Mouse (Mus musculus): ENCODE results near the gene Pi4ka.

Pi4ka gene

DNA sequence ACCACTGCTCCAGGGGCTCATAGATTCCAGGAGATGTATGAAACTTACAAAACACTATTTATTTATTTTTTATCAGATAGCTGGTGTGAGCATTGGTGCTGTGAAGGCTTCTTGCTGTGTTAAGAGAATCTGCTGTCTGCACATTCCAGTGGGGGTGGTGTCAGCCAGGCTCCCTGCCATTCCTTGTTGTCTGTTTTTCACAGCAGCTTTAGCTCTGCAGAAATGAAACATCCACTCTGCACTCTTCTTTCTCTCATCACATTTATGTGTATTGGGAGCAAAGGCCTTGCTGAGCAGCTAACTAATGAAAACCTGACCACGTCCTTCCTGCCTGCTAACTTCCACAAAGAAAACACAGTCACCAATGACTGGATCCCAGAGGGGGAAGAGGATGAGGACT, 70.0 kb downstream of the Pi4ka start:
- DNase-seq (ENCODE audit: low read depth, low spot score), result no peak

DNA sequence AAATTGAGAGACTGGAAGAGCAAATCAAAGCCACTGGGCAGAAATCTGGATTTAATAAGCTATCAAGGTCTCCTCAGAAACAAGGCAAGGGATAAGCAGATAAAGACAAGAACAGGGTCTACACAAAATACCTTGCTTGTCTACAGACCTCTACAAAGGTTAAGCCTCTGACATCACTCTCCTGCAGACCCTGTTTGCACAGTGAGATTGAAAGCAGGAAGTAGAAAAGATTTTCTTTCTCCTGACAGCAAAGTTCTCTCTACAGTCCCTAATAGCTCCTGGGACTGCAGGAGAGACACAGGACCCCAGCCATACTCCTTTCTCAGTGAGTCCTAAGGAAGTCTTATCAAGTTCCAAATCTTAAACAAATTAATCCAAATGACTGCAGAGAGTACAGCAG, 71.5 kb downstream of the Pi4ka start:
- no peak for DNase-seq (ENCODE audit: low read depth, low spot score)

DNA sequence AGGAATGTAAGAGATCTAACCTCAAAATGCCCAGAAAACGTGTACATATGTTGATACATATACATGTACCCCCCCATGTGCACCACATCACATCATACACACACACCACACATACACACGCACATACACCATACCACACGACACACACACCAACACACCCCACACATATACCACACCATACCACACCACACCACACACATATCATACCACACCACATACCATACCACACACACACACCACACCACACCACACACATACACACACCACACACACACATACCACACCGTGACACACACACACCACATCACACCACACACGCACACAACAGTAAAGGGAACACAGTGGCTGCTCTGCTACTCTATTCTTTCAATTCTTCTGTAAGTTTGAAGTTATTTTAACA, 74.3 kb downstream of the Pi4ka start:
- no peak for DNase-seq (ENCODE audit: low read depth, low spot score)

DNA sequence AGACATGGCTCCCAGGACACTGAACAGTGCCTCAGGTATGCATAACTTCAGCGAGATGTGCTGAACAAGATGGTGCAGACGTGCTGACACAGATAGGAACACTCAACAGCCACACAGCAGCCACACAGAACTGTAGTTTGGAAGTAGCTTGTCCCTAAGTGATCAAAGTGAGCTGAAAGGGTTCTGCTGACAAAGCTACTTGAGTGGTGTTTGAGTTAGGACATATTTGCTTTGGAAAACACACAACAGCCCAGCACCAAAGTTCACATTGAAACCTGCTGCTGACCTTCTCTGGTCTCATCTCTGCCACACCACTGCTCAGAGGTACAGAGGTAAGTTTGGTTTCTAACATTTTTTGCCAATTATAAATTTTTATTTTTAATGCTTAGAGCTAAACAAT, 75.0 kb downstream of the Pi4ka start, which contains the start of gene Serpind1:
Gene Serpind1 (plus strand): TSS at position 256 of the 400 bp plus-strand sequence.
- no peak for DNase-seq (ENCODE audit: low read depth, low spot score)

DNA sequence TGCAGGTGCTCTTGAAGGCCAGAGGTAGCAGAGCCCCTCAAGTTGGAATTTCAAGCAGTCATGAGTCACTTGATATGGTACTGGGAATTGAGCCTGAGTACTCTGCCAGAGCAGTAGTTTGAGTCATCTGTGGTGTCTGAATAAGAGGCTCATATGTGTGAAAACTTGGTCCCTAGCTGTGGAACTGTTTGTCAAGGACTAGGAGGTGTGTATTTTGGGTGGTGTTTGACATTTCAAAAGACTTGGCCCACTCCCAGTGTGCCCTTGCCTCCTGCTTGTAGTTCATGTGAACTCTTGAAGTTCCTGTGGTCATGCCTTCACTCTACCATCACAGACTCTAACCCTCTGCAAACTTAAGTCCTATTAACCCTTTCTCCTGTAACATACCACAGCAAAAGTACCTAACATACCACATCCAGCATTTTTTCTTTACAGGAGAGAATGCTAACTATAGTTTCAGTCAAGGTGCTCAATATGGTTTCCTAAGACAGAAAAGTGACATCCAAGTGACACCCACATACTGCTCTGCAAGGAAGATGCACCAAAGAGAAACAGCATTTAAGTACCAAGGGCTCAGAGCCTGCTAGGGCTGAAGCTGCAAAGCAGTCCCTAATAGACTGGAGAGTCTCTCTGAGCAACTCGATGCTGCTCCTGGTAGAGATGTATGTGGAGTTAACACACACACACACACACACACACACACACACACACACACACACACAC, 76.1 kb downstream of the Pi4ka start:
- DNase-seq (ENCODE audit: low read depth, low spot score), result no peak

DNA sequence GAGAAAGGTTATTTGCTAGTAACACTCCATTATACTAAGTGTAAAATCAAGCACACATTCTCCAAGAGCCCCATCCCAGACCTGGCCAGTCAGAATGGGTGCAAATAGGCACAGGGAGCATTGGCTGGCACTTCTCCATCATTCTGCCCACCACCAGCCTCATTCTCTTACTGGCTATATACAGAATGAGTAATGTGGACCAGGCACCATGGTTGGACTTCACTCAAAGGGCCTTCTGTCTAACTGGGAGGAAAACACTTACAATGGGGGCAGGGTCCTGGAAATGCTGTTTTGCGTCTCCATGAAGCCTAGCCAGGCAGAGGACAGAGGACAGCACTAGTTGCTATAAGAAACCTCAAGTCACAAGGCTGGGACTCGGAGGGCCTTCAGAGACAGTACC, 80.0 kb downstream of the Pi4ka start:
- no peak for DNase-seq (ENCODE audit: low read depth, low spot score)

DNA sequence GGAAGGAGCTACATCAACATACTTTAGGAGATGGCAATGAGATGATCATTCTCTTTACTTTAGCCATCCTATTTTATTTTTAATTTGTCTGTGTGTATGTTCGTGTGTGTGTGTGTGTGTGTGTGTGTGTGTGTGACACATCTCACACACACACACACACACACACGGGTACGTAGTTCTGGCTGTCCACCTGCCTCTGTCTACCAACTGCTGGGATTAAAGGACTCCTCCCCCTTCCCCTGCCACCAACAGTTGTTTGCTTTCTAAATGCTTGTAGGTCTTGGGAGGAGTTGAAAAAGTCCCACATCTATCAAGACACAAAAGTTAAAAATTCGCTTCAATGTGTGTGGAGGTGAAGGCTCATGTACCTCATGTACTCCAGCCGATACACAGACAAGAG, 81.4 kb downstream of the Pi4ka start:
- no peak for DNase-seq (ENCODE audit: low read depth, low spot score)

DNA sequence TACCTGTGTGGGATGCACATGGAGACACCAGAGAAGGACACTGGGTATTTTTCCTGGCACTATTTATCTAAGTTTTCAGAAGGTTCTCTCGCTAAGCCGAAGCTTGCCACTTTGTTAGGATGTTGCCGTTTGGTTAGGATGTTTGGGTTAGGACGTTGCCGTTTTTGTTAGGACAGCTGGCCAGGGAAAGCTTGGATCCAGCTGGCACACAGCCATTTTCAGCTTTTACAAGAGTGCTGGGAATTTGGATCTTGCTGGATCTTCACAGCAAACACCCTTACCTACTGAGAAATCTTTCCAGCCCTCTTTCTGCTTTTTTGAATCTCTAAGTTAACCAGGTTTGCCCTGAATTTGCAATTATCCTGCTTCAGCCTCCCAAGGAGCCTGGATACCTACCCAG, 84.6 kb downstream of the Pi4ka start:
- no peak for DNase-seq (ENCODE audit: low read depth, low spot score)

DNA sequence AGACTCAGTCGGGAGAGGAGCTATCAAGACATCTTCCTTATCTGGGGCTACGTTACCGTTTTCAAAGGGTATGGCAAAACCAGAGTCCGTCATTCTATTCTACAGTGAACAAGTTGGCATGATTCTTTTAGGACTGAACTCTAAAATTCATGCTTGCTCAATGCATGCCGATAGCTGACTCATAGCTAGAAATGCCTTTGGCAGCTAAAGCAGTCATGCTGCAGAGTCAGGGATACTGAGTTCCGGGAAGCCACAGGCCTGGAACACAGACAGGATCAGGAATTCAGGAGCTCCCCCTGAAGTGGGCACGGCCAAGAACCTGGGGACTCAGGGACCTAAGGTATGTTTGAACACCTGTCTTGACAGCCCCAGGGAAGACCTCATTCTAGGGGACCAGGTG, 89.6 kb downstream of the Pi4ka start:
- no peak for DNase-seq (ENCODE audit: low read depth, low spot score)

DNA sequence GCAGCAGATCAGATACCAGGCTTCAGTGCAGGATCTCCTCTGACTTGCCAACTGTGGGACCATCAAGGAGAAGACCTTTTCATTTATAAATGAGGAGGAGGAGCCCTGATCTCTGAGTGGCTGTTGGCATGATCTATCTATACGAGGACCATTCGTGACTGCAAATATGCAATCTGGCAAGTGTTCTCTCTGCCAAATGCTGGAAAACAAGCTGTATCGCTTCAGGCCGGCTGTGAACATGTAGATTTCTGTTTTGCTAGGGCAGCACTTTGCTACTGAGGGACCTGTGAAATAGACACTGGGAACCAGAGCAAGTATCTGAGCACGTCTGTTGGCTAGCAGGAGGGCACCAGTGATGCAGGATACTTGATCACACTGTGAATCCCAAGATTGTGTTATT, 93.6 kb downstream of the Pi4ka start:
- DNase-seq (ENCODE audit: low read depth, low spot score), result no peak

DNA sequence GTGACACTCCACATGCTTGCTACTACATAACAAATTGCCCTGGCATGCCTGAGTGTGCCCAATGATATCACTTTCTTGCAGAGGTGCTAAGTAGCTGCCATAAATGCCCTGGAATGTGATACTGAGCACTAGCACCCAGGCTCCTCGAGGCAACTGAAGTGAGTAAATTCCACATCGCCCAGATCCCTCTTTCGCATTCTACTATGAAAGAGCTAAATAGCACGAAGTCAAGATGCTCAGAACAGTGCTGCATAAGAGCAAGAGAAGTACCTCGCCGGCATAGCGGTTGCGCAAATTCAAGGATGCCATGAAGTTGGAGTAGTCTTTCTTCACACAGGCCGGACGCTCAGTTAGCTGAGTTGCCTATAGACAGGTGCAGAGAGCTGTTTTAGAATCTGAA, 97.1 kb downstream of the Pi4ka start:
- DNase-seq (ENCODE audit: low read depth, low spot score), result no peak

DNA sequence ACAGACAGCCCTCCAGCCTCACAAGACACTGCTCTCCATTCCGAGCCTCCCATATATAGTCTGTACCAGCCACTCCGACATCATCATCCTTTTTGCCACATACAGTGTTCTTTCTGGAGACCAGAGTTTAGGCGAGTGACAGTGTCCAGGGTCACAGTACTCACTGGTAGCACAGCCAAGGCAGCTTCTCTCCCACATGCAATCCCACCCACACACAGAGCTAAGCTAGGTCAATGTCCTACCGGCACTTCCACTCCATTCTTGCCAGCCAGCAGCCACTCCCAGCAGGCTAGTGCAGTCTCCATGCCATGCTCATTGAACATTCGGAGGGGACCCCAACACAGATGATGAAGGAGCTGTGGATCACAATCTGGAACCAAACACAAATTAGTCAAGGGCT, 98.7 kb downstream of the Pi4ka start:
- DNase-seq (ENCODE audit: low read depth, low spot score), result no peak

DNA sequence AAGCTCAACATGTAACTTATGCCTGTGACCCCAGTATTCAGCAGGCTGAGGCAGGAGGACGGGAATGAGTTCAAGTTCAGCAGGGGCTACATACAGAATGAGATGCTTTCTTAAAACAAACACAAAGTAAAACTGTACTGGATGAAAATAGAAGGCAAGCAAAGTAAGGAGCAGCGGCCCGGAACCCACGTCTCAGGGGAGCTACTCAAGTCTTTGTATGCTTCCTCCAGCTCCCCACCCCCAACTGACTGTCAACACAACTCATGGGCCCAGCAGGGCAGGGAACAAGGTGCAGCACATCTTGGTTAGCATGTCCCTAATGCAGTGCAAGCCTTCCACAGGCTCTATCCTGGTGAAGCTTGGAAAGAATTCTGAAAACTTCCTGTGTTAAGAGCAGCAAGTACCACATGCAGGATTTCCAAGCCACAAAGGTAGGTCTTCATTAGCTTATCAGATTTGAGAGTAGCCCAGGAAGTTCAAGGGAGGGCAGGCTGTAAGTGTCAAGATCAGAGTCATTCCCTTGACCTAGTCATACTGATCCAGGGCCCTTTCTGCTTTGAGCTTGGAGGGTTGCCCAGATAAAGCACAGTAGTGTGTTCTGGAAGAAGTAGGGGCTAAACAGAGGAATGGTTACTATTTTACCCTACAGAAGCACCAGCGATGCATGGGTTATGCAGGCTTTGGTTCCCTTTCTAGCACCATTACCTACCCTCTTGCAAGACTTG, 102.4 kb downstream of the Pi4ka start:
- DNase-seq (ENCODE audit: low read depth, low spot score), result no peak

DNA sequence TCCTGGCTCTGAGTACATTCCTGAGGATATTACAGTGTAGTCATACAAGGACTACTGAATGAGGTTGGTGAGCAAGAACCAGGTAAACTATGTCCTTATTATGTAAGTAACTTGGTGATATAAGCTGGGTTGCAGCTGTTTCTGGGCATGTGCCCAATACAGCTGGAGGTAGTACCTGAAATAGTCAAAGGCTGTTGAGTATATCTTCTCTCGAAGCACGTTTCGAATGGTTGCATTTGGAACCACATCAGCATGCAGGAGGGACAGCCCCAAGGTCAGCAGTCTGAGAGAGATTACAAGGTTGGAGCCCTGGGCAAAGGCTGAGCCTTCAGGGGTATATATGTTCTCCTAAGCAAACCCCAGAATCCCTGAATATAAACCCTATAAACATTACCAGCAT, 105.3 kb downstream of the Pi4ka start:
- no peak for DNase-seq (ENCODE audit: low read depth, low spot score)

DNA sequence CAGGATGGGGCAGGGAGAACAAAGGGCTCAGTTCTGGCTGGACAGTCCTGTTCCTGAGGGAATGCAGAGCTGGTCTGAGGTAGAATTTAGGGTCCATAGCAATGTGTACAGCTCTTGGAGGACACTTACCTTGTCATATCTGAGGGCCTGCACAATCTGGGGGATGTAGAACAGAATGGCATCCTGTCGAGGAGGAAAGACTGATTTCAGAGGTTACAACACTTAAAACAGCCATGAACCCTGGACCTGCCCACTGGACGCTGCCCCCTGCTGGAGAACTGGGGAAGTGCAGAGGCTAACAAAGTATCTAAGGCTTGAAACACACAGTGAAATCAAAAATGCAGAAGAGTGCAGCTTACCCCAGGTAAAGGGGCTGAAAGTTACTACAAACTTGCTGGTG, 113.4 kb downstream of the Pi4ka start:
- DNase-seq (ENCODE audit: low read depth, low spot score), result peak; percentile 80

DNA sequence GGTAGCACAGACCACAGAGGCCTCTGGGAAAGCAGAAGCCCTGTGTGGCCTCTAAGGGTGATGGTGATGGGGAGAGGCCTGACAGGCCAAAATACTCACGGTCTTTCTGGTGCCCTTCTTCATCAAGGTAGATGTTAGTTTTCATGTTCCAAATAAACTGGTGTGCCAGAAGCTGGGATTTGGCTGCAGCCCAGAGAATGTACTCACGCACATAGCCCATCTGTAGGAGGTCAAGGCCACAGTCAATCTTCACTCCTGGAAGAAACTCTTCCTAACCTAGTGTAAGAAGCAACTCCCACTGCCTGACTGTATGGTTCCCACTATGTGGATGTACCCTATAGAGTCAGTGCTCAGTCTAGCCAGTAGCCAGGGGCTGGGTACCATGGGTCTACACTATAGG, 115.1 kb downstream of the Pi4ka start:
- no peak for DNase-seq (ENCODE audit: low read depth, low spot score)

DNA sequence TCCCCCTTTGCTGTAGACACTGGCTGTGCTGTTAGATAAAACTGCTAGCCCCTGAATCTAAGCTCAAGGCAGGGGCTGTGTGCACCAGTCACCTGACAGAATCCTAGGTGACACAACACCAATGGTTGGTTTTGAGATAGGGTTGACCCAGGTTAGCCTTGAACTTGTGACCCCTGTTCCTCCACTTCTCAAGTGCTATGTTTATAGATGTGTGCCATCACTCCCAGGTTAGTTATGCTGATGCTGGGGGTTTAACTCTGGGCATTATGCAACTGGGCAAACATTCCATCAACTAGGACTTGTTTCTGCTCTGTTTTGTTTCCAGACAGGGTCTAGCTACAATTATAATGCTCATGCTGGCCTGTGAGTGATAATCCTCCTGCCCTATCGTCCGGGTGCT, 119.0 kb downstream of the Pi4ka start:
- no peak for DNase-seq (ENCODE audit: low read depth, low spot score)

DNA sequence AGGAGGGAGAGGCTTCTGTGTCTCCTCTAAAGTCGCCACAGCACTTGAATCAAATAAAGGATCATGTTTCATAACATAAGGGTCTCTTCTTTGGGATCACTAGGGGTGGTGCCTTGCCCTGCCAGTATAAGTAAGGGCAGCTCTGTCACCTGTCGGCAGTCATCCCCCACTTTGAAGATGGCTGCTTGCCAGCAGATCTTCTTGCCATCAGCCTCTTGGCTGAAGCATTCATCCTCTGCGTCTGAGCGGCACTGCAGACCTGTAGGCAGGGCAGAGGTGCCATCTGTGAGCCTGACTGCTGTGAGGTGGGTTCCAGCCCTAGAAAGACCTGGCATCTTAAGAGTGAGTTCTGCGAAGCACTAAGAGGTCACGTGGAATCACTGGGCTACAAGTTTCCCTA, 123.0 kb downstream of the Pi4ka start:
- DNase-seq (ENCODE audit: low read depth, low spot score), result no peak

DNA sequence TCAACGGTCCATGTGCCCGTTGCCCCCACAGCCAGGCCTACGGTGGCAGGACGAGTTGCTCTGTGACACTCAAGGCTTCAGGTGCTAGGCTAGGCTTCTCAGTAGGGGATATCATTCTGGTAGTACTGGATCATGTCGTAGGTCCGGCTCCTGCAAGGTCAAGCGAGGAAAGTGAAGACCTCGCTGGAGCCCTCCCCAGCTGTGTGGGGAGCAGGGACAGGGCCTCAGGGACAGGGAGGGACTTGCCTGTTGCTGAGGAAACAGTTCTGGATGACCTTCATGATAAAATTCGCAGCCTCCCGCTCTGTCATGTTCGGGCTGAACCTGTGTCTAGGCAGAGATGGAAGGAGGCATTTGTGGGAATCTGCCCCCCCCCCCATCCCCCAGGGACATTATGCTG, 125.6 kb downstream of the Pi4ka start:
- no peak for DNase-seq (ENCODE audit: low read depth, low spot score)

DNA sequence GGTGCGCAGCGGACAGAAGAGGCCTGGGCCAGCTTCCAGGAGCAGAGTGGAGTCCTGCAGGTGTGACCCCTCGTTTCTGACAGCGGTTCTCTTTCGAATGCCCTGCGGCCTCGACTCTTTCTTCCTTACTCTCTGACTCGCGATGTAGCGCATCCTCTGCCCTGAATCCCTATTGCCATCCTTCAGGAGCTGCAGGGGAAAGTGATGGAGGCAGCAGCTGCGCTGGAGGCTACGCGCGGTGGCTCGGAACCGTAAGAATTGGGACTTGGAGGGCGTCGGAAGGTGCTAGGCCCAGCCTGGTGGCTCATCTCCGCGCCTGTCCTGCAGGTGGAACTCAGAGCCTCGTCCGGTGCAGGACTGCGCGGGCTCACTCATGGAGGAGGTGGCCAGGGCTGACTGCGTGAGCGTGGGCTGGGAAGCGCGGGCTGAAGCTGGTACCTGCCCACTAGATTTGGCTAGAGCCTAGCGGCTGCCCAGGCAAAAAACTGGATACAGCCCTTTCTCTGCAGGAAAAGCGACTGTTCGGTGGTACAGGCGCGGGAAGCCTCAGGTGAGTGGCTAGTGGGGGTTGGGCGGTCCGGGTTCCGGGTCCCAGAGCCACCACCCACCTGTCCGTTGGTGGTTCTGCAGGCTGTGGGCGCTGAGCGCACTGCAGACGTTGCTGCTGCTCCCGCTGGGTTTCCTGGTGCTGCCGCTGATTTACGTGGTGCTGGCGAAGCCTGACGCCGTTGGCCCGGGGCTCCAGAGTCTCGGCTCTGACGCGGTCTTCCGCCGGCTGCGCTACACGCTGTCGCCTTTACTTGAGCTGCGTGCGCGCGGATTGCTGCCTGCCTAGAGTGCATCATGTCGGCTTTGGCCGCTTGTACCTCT, 128.5 kb downstream of the Pi4ka start:
- DNase-seq (ENCODE audit: low read depth, low spot score), result peak; percentile 66

DNA sequence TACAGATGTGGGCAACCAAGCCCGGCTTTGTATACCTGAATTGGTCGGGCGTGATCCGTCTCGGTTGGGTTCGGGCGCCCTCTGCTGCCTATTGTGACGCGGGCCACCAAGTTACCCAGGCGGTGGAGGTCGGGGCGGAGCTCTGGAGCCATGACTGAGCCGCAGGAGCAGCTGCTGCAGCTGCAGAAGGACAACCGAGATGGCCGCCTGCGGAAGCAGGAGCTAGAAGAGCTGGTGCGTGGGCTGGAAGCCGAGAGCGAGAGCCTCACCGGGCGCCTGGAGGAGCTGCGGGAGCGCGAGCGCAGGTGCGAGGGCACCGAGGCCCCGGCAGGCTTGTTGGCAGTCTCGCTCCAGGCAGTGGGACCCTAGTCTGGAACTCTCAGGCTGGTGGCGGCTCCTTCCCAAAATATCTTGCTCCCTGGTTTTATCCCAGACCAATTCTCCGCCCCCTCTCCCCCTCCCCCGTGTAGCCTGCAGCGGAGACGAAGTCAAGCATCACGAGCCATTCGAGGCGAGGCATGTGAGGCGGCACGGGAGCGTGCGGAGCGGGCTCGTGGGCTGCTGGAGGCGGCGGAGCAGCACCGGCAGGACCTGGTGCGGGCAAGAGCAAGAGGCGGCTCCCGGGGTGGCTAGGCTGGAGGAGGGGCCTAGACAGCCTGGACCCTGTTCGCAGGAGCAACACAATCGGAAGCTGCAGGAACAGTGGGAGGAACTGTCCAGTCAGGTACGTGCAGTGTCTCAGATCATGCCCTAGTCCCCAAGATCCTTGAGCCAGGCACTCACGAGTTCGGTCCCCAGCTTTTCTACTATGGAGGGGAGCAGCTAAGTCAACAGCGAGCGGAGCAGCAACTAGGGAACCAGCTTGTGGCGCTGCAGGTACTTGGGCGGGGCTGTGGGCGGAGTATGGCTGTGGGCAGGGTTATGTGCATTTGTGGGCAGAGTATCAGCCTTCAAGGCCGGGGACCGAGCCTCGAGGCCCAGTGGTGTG, 129.7 kb downstream of the Pi4ka start:
- peak; percentile 91 for DNase-seq (ENCODE audit: low read depth, low spot score)
